Mouse (Mus musculus): ENCODE measurements around the gene Muc3.

- TF ChIP-seq CTCF (IDR thresholded peaks at IDR 0.05; ENCODE audit: insufficient read depth, low read length) (no peak), POLR2A (IDR thresholded peaks at IDR 0.05; ENCODE audit: borderline replicate concordance, extremely low read depth, low read depth, low read length) (peak; percentile 68; the same call in 1 of the 2 replicates)
These were observed 33.0 kb downstream of the Muc3 start, which contains the start of gene Trim56 for GRCm38 (mm10) chr5:137115866-137116847.
